Mouse (Mus musculus) gastrocnemius, postnatal 36 days (tissue): Measurements from ENCODE around the gene Trmt44. TPM values are rescaled to one million over a fixed set of nuclear protein-coding genes. Genes with fewer than 3 reads are reported as not detected.
"Not testable (repeated sequence)": the region's sequence is repeated elsewhere in the genome, so short reads cannot be mapped to it uniquely, and the experiment has no call there.

Source experiments
- DNase-seq, 2 experiments: peaks; one replicate each; pipeline ENCODE4 v3.0.0; 2022
- intact Hi-C: fragments of 180-260 bp; cut with DNase I; formaldehyde crosslinking; loops from one replicate; pipeline ENCODE4 v1.15.1; 2025
- total RNA-seq, 2 experiments: library from RNA; stranded (reverse); gene quantifications; 2 replicates each; pipeline ENCODE4 v1.2.3; 2021

Trmt44 gene
- total RNA-seq, 2 experiments from 2014 or later, result 1.4 to 1.5 TPM

DNA sequence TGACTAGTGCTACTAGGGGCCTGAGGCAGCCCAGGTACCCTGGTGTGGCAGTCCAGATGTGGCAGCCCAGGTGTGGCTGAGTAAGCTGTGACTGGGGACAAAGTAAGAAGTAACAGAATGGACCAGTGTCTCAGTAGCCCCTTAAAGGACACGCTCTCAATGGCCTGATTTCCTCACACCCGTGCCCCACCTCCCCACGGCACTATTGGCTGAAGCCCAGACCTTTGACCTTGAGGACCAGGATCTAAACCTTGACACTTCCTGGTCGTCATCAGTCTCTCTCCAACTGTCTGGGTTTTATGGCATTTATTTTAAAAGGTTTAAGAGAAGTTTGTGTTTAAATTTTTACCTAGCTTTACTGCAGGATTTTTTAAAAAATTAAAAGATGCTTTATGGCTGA lies 18.0 kb upstream of the Trmt44 start:
- intact Hi-C loops, result loop anchor here (5.0 kb wide), 1 partner anchor 264 kb away; no protein-coding TSS in a partner anchor
- DNase-seq, result no peak

DNA sequence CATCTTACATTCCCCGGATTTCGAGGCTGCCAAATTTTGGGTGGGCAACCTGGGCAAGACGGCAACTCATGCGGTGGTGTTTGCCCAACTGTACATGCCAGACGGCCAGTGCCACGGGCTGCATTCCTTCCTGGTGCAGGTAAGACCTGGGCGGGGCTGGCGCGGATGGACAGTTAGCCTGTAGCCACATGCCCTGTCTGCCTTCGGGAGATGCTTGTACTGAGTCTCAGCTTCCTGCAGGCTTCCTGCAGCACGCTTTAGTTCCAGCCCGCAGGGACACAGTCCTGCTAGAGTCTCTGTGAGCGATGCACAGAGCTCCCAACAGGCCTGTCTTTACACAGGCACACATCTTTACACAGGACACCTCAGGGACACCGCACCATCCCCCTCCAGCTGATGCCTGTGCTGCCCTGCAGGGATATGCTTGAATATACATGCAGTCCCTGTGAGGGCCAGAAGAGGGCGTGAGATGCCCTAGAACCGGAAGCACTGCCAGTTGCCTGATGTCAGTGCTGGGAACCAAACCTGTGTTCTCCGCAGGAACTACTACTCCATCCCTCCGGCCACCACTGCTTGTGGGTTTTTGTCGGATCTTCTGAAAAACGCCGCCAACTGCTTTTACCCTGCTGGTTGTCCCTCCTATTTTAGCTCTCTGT lies 17.3 kb upstream of the Trmt44 start:
- no peak for DNase-seq
- intact Hi-C loops, result loop anchor here (5.0 kb wide), 1 partner anchor 265 kb away; no protein-coding TSS in a partner anchor

DNA sequence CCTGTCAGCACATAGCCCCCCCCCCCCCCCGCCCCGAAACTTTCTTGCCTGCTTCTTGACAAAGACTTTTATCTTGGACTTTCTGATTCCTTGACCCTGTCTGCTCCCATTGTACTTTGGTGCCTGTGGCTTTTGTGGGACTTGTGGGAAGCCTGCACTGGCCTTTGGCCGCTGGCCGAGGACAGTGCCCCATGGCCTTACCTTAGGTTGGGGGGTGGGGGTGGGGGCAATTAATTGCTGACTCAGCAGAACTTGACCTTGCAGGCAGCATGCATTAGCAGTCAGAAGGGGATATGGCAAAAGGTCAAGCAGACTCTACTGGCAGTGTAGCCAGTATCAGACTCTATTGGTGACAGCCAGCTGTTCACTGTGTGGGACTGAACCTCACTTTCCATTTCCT lies 16.6 kb upstream of the Trmt44 start:
- no peak for DNase-seq
- intact Hi-C loops, result loop anchor here (5.0 kb wide), 1 partner anchor 266 kb away; no protein-coding TSS in a partner anchor

DNA sequence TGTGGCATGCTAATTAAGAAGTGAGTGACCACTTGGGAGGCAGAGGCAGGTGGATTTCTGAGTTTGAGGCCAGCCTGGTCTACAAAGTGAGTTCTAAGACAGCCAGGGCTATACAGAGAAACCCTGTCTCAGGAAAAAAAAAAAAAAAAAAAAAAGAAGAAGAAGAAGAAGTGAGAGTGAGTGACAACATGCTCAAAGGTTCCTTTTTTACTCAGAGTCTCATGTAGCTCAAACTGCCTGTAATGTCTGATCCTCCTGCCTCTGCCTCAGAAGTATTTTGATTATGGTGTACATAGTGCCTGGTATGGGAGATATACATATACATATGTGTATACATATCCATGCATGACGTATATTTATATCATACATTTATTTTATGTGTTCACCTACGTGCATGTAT lies 9.4 kb upstream of the Trmt44 start:
- intact Hi-C loops, DNase-seq: not testable (repeated sequence)

DNA sequence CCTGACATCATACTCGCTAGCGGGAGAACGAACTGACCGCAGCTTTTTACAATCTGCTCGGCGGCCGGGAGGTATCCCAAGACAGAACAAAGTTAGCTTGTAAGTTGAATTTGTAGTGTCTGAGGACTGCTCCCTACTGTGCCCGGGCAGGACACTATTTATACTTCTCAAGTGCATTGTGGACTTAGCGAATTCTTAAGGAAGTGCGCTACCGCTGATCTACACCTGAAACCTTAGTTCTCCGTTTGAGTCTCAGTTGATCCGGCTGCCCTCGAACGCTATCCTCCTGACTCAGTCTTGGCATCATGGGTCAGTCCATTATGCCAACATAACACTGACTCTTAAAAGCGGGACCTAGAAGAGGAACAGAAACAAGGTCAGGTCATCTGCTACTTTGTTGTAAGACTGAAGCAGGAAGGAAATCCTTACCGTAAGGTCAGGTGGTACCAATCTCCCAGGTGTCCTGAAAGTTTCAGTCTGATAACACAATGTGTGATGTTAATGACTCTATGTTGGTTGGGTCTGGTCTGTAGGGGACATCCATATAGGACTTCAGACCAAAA lies 8.4 kb upstream of the Trmt44 start:
- intact Hi-C loops, result no loop called here
- no peak for DNase-seq

DNA sequence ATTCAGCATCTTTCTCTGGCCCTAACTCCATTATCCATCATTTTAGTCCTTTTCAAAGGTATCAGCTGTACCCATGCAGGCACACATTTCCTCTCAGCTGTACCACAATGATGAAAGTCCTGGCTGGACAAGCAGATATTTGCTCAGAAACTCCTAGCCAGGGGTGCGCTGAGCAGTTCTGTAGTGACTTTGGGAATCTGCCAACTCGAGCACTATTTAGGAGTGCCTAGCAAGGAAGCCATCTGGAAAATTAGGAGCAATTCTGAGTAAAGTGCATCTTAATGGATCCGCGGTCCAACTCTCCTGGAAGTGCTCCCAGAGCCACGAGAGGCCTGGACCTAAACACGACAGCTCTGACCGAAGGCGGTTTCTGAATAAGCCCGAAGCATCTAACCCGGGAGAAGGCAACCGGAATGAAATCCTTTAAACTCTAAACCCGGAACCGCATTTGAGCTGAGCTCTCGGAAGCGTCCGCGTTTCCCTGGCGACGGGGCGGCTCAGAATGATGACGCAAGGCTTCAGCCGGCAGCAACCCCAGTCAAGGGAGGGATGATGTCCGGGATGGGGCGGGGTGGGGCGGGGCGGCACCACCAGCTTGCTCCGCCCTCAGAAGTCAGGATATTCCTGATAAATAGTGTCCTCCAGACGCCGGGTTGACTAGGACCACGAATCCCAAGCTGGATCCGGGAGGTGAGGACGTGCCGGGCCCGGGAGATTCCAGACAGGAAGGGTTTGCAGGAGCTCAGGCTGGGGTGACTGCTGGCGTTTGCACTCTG lies 7.8 kb upstream of the Trmt44 start, which contains the start of gene Acox3:
Gene Acox3, plus strand, starts transcription at position 596 of the 776 bp plus-strand sequence.
- intact Hi-C loops, result no loop called here

DNA sequence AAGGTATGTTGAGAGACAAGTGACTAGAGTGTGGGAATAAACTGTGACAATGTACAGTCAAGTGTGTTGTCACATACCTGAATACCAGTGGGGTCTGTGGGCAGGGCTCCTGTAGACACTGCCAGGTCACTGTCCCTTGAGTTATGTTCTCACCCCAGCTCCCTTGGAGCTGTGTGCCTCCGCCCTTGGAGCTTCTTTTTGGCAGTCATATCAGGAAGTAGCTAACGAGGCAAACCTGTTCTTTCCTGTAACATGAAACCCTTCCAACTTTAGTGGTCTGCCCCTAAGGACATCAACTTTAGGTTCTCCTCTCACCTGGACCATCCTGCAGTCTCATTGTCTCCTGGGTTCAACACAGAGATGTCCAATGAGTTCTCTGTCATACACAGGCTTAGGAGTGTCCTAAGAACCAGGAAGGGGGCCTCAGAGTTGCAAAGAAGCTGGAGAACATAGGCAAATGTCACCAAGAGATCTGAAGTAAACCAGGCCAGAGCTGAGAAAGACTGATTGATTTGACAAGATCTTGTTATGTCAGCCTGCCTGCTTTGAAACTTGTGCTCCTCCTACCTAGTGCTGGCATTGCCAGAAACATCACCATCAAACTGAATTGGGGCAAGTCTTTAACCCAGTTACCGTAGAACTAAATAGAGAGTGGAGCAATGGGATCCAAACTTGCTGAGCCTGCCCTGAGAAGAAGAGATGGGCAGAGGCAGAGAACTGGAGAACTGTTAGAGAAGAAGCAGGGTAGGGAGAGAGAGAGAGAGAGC lies 5.5 kb upstream of the Trmt44 start:
- intact Hi-C loops, result no loop called here

More for the DNA sequence above, 7.8 kb upstream of the Trmt44 start, which contains the start of gene Acox3:
- peak; percentile 94 to 96 for DNase-seq

DNA sequence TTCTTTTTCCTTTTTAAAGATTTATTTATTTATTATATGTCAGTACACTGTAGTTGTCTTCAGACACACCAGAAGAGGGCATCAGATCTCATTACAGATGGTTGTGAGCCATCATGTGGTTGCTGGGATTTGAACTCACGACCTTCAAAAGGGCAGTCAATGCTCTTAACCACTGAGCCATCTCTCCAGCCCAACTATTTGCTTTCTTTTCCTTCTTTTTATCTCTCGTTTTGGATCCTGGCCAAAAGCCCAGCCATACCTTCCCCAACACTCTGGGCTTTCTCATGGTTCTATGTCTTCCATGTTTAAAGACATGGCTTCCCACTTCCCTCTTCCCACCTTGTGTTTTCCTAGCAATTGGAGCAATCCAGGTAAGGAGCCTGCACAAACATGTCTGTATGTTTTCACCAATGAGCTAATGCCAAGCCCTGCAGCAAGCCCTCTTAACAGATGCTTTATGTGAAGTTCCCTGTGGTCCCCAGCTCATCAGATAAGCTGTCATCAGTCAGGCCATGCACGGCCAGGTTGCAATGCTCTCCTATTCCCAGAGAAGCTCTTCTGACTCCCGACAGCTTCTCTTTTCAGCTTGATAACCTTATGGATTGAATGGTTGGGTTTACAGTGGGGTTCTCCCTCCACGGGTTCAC lies 4.5 kb upstream of the Trmt44 start:
- DNase-seq, result no peak
- intact Hi-C loops, result no loop called here

More for the DNA sequence above, 5.5 kb upstream of the Trmt44 start:
- DNase-seq, result no peak

DNA sequence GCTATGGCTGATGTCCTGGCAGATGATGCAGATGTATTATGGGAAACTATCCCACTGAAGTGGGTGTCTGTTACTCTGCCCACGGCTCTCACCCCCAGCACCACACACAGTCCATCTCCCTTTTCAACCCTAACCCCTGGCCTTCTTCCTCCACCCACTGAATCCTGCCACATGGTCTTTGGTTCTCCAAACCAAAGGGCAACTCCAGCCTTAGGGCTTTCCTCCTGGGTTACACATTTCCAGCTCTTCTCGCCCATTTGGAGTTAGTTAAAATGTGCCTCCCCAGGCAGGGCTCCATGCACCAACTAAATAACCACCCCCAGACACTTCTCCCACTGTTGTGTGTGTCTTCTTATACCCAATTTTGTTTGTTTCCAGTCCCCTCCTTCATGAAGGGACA lies 3.5 kb upstream of the Trmt44 start:
- no peak for DNase-seq
- intact Hi-C loops, result no loop called here

DNA sequence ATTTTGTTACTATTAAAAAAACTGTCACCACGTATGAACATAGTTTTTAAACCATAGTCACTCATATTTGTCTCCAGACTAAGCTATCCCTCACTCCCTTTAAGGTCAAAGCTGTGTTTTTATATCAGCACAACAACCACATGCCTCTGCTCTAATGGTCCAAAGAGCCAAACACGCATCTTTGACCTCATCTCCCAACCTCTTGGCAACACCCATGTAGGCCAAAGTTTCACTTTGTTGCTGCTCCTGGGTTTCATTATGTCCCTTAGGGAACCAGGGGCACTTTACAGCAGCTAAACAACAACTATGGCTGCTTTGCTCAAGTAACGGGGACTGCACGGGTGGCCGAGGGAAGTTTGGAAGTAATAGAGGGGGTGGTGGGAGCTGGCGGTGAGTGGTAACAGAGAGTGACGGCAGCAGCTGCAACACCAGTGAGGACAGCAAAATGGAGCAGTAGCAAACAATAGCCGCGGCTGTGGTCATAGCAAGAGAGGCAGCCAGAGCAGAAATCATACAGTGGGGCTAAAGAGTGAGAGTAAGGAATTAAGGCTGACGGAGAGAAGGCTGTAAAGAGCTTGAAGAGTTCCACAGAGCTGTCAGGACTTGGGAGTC lies 1.6 kb upstream of the Trmt44 start:
- intact Hi-C loops, result no loop called here
- DNase-seq, result no peak

DNA sequence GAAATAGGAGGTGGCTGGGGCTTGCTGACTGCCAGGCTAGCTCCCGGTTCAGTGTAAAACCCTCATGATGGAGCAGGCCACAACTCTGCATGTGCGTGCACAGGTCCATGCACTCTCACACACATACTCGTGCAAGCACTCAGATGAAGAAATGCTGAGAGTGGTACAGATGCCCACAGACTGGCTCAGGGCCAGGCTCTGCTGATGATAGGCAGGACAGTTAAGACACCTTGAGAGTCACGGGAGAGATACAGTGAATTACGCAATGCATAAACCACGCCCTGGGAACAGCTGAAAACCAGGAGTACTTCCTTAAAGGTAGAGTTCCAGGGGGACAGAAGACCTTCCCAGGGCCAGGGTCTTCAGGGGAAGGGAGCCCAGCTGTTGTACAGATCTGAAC lies 3.3 kb downstream of the Trmt44 start:
- no peak for DNase-seq
- intact Hi-C loops, result no loop called here

DNA sequence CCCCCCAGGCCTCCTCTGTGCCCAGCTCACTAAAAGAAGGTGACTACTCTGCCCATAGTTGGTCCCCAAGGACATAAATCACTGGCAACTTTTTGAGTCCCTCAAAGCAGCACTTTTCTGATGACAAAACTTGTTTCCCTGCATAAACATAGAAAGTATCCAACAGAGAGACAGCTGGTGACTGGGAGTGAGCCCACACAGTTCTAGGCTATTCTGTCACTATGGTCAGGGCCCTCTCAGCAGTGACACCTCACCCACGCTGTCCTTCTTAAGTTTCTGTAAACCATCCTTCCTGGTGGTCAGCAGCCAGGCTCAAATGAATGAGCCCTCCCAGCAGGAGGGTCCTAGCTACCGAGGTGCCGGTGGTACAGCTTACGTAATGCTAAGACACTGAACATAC lies 8.2 kb downstream of the Trmt44 start:
- no peak for DNase-seq
- intact Hi-C loops, result no loop called here

DNA sequence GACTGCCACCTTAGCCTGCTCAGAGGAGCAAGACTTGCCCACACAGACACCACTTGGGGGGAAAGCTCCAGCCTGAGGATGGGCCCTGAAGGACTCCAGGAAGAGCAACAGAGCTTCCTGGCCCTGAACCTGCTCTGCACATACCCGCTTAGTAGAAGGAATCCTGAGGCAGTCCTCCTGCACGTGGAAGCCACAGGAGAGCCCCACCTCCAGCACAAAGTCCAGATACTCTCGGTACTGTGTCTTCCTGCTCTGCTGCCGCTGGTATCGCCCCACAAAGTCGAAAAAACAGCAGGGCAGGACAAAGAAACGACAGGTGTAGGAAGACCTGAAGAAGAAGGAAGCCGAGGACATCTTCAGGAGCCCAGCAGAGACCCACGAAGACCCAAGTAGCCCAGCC lies 9.7 kb downstream of the Trmt44 start:
- no peak for DNase-seq
- intact Hi-C loops, result no loop called here

DNA sequence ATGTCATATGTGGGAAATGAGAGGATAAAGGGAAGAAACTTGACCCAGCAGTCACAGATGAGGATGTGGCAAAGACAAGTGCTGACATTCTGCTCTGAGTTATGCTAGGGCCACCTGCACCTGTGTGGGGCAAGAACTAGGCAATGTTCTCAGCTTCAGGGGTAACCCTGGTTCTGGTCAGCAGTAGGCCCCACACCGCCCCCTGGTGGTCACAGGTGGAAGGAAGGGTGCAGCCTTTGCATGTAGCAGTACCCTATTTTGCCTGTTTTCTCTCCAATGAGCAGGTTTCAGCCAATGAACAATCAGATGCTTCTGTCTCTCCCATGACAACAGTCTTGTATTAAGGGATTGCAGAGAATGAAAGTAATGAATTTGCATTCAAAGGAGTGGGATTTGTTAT lies 11.4 kb downstream of the Trmt44 start:
- DNase-seq, result peak; percentile 64 to 73
- intact Hi-C loops, result loop anchor here (1.0 kb wide), 1 partner anchor 38 kb away; the partner anchor contains the start of gene Cpz

DNA sequence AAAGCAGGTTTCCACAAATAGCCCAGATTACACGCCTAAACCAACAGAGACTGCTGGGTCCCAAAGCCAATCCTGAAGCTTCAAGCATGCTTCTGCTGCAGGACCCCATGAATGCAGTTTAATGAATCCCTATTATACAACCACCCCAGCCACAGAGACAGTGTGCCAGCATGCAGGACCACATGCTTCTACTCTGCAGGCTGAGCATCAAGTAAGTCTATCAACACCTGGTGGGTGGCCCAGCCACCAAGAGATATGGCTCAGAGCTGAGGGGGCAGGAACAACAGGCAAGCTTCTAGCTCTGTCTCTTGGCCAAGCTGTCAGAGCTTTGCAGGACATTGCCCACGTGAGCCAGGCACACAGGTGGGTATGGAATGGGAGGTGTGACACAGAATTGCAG lies 12.3 kb downstream of the Trmt44 start:
- intact Hi-C loops, result loop anchor here (1.0 kb wide), 1 partner anchor 37 kb away; the partner anchor contains the start of gene Cpz
- no peak for DNase-seq

DNA sequence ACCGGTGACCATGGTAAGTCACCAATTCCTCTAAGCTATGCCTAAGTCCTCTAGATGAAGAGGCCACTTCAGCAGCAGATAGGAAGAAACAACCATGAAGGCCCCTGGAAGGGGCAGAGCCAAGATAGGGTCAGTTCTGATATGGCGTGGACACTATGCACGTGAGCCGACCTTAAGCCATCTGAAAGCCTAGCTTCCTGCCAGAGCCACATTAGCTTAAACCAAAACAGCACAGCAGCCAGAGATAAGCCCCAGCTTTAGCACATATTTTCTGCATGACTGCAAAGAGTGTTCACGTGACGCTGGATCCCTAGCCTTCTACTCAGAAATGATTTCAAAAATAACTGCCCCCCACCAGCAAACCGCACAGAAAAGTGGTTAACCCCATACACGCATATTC lies 15.4 kb downstream of the Trmt44 start:
- intact Hi-C loops, result no loop called here
- no peak for DNase-seq

DNA sequence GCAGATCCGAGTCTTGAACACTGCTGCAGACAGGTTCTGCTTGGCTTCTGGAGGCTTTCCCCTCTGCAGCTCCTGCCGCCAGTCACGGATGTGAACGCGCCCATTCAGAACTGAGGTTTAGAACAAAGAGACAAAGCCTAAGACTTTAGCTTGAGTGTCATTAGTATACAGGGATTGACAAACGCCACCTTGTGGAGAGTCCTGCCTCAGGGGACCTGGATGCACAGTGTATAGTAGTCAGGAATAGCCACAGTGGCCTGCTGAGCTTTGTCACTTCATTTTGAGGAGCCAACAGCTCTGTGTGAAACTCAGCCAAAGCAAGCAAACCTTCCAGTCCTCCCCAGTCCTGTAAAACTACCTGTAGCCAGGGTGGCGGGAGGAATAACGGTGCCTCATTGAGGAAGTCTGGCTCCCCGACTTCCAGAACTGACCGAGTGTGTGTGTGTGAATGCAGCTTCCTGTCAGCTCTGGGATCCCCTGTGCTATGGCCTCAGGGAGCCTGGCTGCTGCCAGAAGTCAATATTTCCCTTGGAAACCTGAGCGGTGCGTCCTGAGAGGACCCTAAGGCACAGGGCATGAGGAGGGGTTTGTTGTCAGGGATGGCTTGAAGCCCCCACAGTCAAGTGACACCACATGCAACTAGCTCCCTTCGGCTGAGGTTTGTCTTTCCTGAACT lies 16.8 kb downstream of the Trmt44 start:
- no peak for DNase-seq
- intact Hi-C loops, result no loop called here

DNA sequence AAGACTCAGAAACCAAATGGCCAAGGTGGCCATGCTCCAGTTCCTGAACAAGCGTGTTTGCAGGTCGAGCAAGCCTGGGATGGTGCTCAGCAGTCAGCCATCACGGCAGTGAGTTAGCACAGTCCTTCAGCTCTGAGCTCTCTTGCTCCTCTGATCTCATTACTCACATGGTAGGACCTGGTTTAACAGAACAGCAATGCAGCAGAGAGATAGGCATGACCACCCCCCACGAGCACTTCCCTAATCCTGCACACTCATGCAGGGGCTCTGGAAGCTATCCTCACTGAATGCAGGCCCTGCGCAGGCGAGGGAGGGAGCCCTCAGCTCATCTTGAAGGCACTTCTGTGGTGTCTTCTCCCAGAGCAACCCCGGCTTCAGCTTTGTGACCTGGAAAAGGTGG lies 18.5 kb downstream of the Trmt44 start:
- intact Hi-C loops, result no loop called here
- no peak for DNase-seq
